Mouse (Mus musculus) bone marrow macrophage, adult 2 months (primary cell): Measurements from ENCODE around the gene Tnp2.

Experiments
- CTCF ChIP-seq: IDR thresholded peaks from 2 replicates; pipeline ENCODE4 v1.5.1; 2012; ENCODE audit warnings: low read depth, mild to moderate bottlenecking, low read length, moderate library complexity
- POLR2A ChIP-seq: IDR thresholded peaks from 2 replicates; pipeline ENCODE4 v1.6.1; 2012; ENCODE audit warnings: mild to moderate bottlenecking, low read depth, low read length, borderline replicate concordance

DNA sequence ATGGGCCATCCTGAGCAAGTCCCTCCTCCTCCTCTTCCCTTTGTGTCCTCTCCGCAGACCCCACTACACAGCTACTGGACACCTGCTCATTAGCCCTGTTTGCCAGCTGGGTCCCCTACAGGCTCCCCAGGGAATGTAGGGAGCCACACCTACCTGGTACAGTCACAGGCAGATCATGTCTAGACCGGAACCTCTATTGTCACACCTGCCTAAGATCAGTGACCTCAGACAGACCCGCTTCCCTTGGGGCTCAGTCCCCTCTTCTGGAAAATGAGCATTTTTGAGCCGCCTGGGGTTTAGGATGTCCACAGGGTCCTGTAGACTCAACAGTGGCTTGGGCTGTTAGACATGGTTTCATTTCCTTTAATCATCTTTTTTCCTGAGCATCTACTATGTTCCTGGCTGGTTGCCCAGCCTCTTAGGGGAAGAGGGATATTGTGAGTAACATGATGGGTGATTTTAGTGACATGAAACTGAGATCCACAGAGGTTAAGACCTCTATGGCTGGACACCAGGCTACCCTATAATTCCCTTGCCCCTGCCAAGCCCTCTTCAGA is 30.2 kb upstream of the Tnp2 start:
- TF ChIP-seq POLR2A (no peak), CTCF (no peak)
